Mouse (Mus musculus) hindbrain, embryonic 10.5 days (tissue): ENCODE measurements around the gene Rhov. TPM values are rescaled to one million over a fixed set of nuclear protein-coding genes. Genes with fewer than 3 reads are reported as not detected.

Experiments used
- DNase-seq: peaks from one replicate; pipeline ENCODE4 v3.0.0-alpha.2; 2017; ENCODE audit warnings: low spot score
- H3K27ac ChIP-seq: fragments of 300-500 bp; sonication (generic); 2 replicates; pipeline ENCODE4 v1.5.1; 2016; ENCODE audit warnings: mild to moderate bottlenecking, moderate library complexity
- H3K27me3 ChIP-seq: fragments of 300-500 bp; sonication (generic); 2 replicates; pipeline ENCODE4 v1.6.1; 2016; ENCODE audit warnings: mild to moderate bottlenecking; ENCODE audit not compliant: poor library complexity, insufficient read depth, severe bottlenecking
- H3K36me3 ChIP-seq: fragments of 300-500 bp; sonication (generic); 2 replicates; pipeline ENCODE4 v1.6.1; 2016; ENCODE audit warnings: mild to moderate bottlenecking, moderate library complexity
- H3K4me1 ChIP-seq: fragments of 300-500 bp; sonication (generic); replicated peaks from 2 replicates; pipeline ENCODE4 v1.6.1; 2016; ENCODE audit warnings: mild to moderate bottlenecking
- H3K4me3 ChIP-seq: fragments of 300-500 bp; sonication (generic); 2 replicates; pipeline ENCODE4 v1.5.1; 2016; ENCODE audit warnings: mild to moderate bottlenecking, moderate library complexity
- H3K9me3 ChIP-seq: fragments of 300-500 bp; sonication (generic); 2 replicates; pipeline ENCODE4 v1.6.1; 2016; ENCODE audit warnings: mild to moderate bottlenecking, moderate library complexity
- WGBS: fragments of 180-500 bp; shearing (Covaris S2); methylation state at CpG from one replicate; pipeline ENCODE4 v1.1.7; 2016; 5-methylcytosine and 5-hydroxymethylcytosine counted together
- polyA plus RNA-seq: library from polyadenylated mRNA; unstranded; fragments of >200 nt; fragmentation: Nextera tagmentation; extraction: Ambion mirVana; gene quantifications from 2 replicates; pipeline ENCODE4 v1.2.1, GENCODE M21; 2016

Gene Rhov
- polyA plus RNA-seq, 1 experiment from 2014 or later, result 3.8 TPM

GRCm38 (mm10) chr2:119249592-119250061 lies 21.4 kb downstream of the Rhov start:
- H3K27ac ChIP-seq, result no peak overlapping the region
- 78% methylated on average over 4 of the region's 4 CpGs for WGBS
- H3K27me3 ChIP-seq, result peaks cover 13% of the 10 kb centered on the region
- H3K36me3 ChIP-seq, result no peaks in the 10 kb centered on the region
- no peaks in the 10 kb centered on the region for H3K9me3 ChIP-seq
- no peak for DNase-seq
- no peak overlapping the region for H3K4me3 ChIP-seq
- 0 out of 2 replicates have a peak, but pooled peaks cover 11% of the 10 kb centered on the region for H3K4me1 ChIP-seq

GRCm38 (mm10) chr2:119247904-119248303 lies 23.2 kb downstream of the Rhov start:
- H3K27me3 ChIP-seq, result no peaks in the 10 kb centered on the region
- no peak overlapping the region for H3K27ac ChIP-seq
- no peak for DNase-seq
- no peaks in the 10 kb centered on the region for H3K9me3 ChIP-seq
- 0 out of 2 replicates have a peak, but pooled peaks cover 11% of the 10 kb centered on the region for H3K4me1 ChIP-seq
- no peak overlapping the region for H3K4me3 ChIP-seq
- 87% methylated on average over 9 of the region's 9 CpGs for WGBS
- no peaks in the 10 kb centered on the region for H3K36me3 ChIP-seq

GRCm38 (mm10) chr2:119245246-119245645 lies 25.8 kb downstream of the Rhov start:
- no peak for DNase-seq
- Histone ChIP-seq H3K4me1 (peaks cover 1% of the 10 kb centered on the region; the same call in 1 of the 2 replicates), H3K4me3 (no peak overlapping the region), H3K36me3 (no peaks in the 10 kb centered on the region), H3K27ac (no peak overlapping the region), H3K9me3 (no peaks in the 10 kb centered on the region), H3K27me3 (peaks cover 4% of the 10 kb centered on the region)
- WGBS, result 89% methylated on average over 7 of the region's 7 CpGs

- Histone ChIP-seq H3K36me3 (no peaks in the 10 kb centered on the region), H3K27ac (no peak overlapping the region), H3K9me3 (no peaks in the 10 kb centered on the region), H3K27me3 (peaks cover 31% of the 10 kb centered on the region), H3K4me3 (no peak overlapping the region), H3K4me1 (peaks cover 11% of the 10 kb centered on the region)
- DNase-seq, result no peak
- WGBS, result 83% methylated on average over 9 of the region's 9 CpGs
Observed at GRCm38 (mm10) chr2:119242548-119242947, 28.5 kb downstream of the Rhov start.

GRCm38 (mm10) chr2:119240819-119241186 lies 30.3 kb downstream of the Rhov start:
- Histone ChIP-seq H3K27me3 (peaks cover 49% of the 10 kb centered on the region), H3K9me3 (no peaks in the 10 kb centered on the region), H3K4me1 (peaks cover 20% of the 10 kb centered on the region), H3K4me3 (no peak overlapping the region), H3K27ac (no peak overlapping the region), H3K36me3 (no peaks in the 10 kb centered on the region)
- 92% methylated on average over 4 of the region's 4 CpGs for WGBS
- no peak for DNase-seq

GRCm38 (mm10) chr2:119240075-119240818 lies 30.8 kb downstream of the Rhov start:
- H3K9me3 ChIP-seq, result no peaks in the 10 kb centered on the region
- 65% methylated on average over 4 of the region's 4 CpGs for WGBS
- H3K27me3 ChIP-seq, result peaks cover 54% of the 10 kb centered on the region

GRCm38 (mm10) chr2:119238671-119239070 lies 32.4 kb downstream of the Rhov start:
- WGBS, result 72% methylated on average over 2 of the region's 2 CpGs
- Histone ChIP-seq H3K27me3 (peaks cover 68% of the 10 kb centered on the region), H3K36me3 (no peaks in the 10 kb centered on the region), H3K4me1 (peaks cover 20% of the 10 kb centered on the region), H3K9me3 (no peaks in the 10 kb centered on the region), H3K27ac (no peak overlapping the region), H3K4me3 (no peak overlapping the region)
- DNase-seq, result no peak

More at GRCm38 (mm10) chr2:119240075-119240818, 30.8 kb downstream of the Rhov start:
- no peak for DNase-seq
- peaks cover 20% of the 10 kb centered on the region for H3K4me1 ChIP-seq
- H3K27ac ChIP-seq, result no peak overlapping the region
- no peak overlapping the region for H3K4me3 ChIP-seq
- H3K36me3 ChIP-seq, result no peaks in the 10 kb centered on the region

GRCm38 (mm10) chr2:119237871-119238220 lies 33.2 kb downstream of the Rhov start:
- peak; percentile 43 for DNase-seq
- peak overlapping the region; percentile 57 for H3K4me3 ChIP-seq
- H3K36me3 ChIP-seq, result no peaks in the 10 kb centered on the region
- H3K27ac ChIP-seq, result peak overlapping the region; percentile 70
- WGBS, result 2% methylated on average over 31 of the region's 31 CpGs
- peaks cover 20% of the 10 kb centered on the region for H3K4me1 ChIP-seq
- H3K27me3 ChIP-seq, result peaks cover 69% of the 10 kb centered on the region
- H3K9me3 ChIP-seq, result no peaks in the 10 kb centered on the region

- peaks cover 69% of the 10 kb centered on the region for H3K27me3 ChIP-seq
Observed at GRCm38 (mm10) chr2:119237210-119237870, 33.7 kb downstream of the Rhov start, which contains the start of gene Spint1. Spint1 (plus strand) TSS chr2:119237362.

GRCm38 (mm10) chr2:119236682-119237209 lies 34.3 kb downstream of the Rhov start:
- peaks cover 69% of the 10 kb centered on the region for H3K27me3 ChIP-seq
- no peaks in the 10 kb centered on the region for H3K36me3 ChIP-seq
- H3K27ac ChIP-seq, result peak overlapping the region; percentile 70
- peaks cover 20% of the 10 kb centered on the region for H3K4me1 ChIP-seq
- WGBS, result 6% methylated on average over 25 of the region's 25 CpGs
- DNase-seq, result peak; percentile 27
- H3K4me3 ChIP-seq, result peak overlapping the region; percentile 57
- no peaks in the 10 kb centered on the region for H3K9me3 ChIP-seq

More at GRCm38 (mm10) chr2:119237210-119237870, 33.7 kb downstream of the Rhov start, which contains the start of gene Spint1:
- Histone ChIP-seq H3K36me3 (no peaks in the 10 kb centered on the region), H3K4me3 (peak within 1 kb of the TSS; percentile 57), H3K4me1 (peaks cover 20% of the 10 kb centered on the region), H3K27ac (peak within 1 kb of the TSS; percentile 70), H3K9me3 (no peaks in the 10 kb centered on the region)
- peak; percentile 28 for DNase-seq
- under 1% methylated on average over 73 of the region's 73 CpGs for WGBS

- WGBS, result 73% methylated on average over 6 of the region's 6 CpGs
- H3K27ac ChIP-seq, result no peak within 1 kb of the TSS
Observed at GRCm38 (mm10) chr2:119229775-119230704, 41.0 kb downstream of the Rhov start, which contains the start of gene Ppp1r14d. Ppp1r14d (minus strand) TSS chr2:119229906.

More at GRCm38 (mm10) chr2:119229775-119230704, 41.0 kb downstream of the Rhov start, which contains the start of gene Ppp1r14d:
- Histone ChIP-seq H3K4me3 (no peak within 1 kb of the TSS), H3K9me3 (no peaks in the 10 kb centered on the region), H3K4me1 (peaks cover 9% of the 10 kb centered on the region; the same call in 1 of the 2 replicates), H3K27me3 (peaks cover 13% of the 10 kb centered on the region), H3K36me3 (no peaks in the 10 kb centered on the region)
- DNase-seq, result no peak
